Mouse (Mus musculus): Measurements from ENCODE around the gene Ccnjl. TPM values are rescaled to one million over a fixed set of nuclear protein-coding genes. Genes with fewer than 3 reads are reported as not detected.

Gene Ccnjl
- total RNA-seq, 2 experiments from 2014 or later = 10.2 to 16.2 TPM

DNA sequence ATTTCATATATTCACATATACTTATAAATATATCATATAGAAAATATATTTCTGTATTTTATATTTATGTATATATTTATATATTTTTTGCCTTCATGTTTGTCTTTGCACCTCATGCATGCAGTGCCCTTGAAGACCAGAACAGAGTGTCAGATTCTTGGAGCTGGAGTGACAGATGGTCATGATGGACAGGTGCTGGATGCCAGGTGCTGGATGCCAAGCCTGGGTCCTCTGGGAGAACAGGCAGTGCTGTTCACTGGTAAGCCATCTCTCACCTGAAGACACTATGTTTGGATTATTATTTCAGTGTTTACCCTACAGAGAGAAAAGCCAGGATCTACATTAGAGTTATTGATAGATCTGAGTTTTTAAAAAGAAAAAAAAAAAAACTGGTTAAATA is 9.8 kb upstream of the Ccnjl start:
- no peak for DNase-seq (ENCODE audit: low spot score in 2 of 2)

DNA sequence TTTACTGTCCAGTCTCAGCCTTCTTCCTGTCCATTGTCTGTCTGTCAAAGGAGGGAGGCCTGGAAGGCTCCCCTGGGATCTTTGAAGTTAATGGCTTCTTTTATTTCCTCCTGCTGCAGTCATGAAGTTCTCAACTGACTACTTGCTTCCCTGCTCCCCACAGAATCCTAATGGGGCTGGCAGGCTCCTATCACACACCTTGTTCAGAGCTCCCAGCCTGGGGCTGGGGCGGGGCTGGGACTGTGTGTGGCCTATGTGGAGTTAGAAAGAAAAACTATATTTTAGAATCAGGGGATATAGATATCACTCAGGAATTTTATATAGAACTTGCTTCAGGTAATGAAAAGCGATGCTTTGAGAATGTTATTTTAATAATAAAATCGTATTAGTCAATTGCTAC is 8.1 kb upstream of the Ccnjl start:
- DNase-seq (ENCODE audit: low spot score in 2 of 2) = no peak

DNA sequence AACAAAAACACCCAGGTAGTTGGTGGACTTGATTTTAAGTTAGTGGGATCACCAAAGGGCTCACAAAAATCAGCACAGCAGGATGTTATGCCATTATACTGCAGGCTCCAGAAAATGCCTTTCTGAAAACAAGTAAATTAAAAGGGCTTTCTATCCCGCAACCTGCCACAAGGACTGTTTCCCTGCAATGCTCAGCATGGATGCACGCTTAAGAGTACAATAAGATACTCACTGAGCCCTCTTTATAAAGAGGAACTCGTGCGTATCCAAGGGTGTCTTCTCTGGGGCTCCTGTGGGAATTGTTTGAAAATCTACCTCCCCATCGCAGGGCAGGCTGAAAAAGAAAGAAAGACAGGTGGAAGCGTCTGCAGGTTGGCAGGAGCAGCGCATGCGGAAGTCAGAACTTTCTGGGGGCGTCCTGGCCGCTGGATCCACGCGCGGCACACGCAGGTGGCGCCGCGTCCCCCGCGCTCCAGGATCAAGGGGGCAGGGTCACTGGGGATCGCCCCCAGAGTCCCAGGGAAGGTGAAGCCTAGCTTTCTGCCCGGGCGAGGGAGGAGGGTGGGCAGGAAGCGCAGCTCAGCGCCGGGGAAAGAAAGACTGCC is 404 bp upstream of the Ccnjl start:
- peak in 1 of 2 experiments; percentile 45 for DNase-seq (ENCODE audit: low spot score in 2 of 2)

DNA sequence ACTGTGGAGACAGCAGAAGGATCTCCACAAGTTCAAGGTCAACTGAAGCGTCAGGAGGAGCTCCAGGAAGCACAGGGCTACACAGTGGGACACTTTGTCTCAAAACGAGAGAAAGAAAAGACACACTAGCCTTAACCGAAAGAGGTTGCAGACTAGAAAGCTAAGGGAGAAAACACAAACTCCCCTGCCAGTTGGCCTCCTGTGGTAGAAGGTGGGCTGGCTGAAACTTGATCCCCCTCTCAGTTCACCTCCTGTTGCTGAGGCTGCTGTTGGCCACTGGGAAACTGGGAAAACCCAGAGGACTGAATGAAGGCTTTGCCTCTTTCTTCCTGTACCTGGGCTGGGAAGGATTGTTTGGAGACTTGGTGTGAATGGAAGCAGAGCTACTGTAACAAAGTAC is 1.5 kb downstream of the Ccnjl start:
- no peak for DNase-seq (ENCODE audit: low spot score in 2 of 2)

DNA sequence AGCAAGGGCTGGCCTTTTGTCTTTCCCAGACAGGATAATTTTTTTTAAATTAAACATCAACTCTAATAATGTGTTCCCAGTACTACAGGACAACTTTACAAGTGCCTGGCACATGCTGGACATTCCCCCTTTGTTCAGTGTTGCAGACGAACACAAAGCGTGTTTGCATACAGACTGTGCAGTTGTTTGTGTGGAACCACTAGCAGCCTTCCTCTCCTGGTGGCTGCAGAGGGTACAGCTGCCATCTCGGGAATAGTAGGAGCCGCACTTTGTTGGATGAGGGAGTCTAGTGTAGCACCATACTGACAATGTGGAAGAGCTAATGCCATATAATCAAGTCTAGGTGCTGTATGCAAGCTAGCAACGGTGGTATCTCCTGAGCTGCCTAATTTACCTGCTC is 3.0 kb downstream of the Ccnjl start:
- DNase-seq (ENCODE audit: low spot score in 2 of 2) = no peak

DNA sequence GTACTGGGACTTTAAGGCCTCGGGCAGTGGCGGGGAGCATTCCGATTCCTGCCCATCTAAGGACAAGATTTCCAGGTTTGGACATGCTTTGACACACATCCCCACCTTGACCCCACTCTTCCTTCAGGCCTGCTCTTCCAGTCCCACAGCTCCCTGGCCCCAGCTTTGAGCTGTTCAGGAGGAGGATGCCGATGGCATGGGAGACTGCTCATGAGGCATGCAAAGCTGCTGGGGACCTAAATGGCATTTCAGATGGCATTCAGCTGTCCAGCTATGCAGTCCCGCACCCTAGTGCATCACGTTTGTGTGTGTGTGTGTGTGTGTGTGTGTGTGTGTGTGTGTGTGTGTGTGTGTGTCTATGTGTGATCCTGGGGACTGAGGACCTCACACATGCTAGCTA is 8.5 kb downstream of the Ccnjl start:
- DNase-seq (ENCODE audit: low spot score in 2 of 2) = no peak

DNA sequence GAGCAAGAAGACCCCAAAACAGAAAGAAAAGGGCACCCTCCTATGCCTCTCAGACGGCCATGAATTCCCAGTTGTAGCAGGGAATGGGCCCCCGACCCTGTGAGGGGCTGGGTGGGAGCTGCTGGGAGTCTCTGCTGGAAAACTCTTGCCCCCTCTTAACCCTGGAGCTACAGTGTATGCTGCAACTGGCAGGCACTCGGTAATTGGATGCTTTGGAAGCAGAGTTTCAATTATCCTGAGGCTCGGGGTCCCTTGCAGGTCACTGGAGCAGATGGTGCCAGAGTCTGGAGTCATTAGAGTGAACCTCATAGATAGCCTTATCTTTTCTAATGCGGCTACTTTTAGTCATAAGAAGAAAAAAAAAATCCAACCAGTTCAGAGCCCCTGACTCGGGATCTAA is 11.3 kb downstream of the Ccnjl start:
- DNase-seq (ENCODE audit: low spot score in 2 of 2) = no peak

DNA sequence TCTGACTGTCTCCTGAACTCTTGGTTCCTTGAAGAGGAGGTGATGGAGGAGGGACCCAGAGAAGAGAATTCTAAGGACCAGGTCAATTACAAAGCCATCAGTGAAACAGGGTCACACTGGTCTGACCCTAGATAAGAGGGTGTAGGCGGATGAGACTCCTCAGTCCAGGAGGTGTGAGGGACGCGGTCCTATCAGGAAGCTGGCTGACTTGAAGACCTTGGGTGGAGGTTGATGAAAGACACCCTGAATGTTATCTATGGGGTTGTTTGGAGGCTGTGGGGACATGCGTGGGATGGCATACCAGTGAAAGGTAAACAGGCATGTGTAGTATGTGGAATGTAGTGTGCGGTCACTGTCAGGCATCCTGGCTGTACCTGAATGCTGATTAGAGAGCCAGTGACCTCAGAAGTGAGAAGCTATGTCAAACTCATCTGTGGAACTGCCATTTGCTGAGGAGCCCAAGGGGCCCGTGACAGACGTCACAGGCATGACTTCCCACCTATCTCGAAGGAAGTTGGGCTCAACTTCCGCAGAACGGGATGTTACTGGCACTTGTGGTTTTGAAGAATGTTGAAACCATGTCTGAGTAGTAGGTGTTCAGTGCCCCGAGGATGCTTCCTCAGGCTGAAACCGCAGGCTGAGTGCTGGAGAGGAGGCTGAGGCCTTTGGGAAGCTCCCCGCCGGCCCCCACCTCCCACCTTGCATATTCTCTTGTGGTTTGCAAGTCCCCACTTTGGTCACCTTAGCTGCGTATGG is 15.3 kb downstream of the Ccnjl start:
- no peak for DNase-seq (ENCODE audit: low spot score in 2 of 2)

DNA sequence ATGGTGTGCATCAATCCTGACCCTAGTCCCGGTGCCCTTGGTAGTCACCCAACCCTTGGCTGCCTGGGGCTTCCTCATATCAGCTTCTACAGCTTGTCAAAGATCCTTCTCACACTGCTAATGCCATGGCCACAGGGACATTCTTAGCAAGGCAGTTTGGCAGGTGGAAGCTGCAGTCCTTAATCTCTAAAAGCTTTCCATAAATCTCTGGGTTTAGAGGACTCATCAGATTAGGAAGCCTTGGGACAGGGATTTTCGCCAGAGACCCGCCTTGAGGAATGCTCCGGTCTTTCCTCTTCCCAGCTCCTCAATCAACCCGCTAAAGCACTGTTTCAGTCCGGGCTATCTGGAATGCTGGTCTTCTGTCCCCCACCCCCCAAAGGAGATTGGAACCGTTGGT is 16.2 kb downstream of the Ccnjl start:
- DNase-seq (ENCODE audit: low spot score in 2 of 2) = no peak

DNA sequence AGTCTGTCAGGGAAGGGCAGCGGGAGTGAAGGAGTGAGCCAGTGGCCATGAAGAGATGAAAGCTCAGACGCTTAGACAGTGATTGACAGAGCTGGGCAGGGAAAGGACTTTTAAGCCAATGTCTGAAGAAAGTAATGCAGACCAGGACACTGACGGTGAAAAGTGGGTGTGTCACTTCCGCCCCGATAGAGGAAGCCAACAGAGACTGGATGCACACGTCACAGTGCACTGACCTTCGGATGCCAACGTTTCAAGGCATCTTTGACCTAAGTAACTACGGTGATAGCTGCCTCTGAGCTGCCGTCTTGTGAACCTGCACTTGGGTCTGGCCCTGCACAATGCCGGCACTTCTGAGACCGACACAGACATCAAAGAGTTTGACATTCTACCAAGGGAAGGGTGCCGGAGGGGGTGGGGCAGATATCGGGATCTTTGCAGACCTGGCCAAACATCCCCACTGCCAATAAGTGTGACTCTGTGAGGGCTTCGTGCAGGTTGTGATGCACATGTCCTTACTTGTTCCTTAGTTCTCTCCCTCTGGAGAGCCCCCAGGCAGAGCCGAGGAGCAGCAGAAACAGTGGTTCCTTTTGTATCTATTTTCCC is 17.4 kb downstream of the Ccnjl start:
- no peak for DNase-seq (ENCODE audit: low spot score in 2 of 2)

DNA sequence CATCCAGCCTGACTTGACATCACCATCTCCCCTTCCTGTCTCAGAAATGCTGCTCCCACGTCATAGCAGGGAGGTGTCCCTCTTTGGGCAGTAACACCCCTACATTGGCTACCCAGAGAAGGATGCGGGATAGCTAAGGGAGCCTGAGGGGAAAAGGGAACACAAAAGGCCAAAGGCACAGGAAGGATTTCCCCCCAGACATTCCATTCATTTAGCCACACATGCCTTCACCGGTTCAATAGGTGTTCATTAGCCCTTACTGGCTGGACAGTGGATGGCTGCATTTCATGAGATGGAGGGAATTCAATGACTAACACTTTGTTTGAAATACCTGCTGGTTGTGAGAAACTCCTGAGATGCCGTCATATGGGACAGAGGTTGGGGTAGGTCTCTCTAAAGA is 18.1 kb downstream of the Ccnjl start:
- no peak for DNase-seq (ENCODE audit: low spot score in 2 of 2)

DNA sequence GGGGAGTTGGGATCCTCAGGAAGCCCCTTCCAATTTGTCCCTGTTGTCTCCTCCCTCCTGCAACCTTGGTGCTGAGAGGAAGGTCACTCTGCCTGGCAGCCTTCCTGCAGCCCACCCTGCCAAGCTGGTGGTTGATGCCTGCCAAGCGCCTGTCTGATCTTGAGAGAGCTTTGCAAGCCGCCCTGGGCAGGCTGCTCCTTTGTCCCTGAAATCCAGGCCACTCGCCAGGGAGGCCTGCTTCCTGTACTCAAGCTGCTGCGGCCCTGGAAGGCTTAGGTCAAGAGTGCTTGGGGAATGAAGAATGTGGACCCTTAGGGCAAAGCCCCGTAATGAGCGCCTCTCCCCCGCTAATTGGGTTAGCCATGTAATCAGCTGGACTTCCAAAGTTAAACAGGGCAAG is 19.6 kb downstream of the Ccnjl start:
- DNase-seq (ENCODE audit: low spot score in 2 of 2) = peak; percentile 30 to 60

DNA sequence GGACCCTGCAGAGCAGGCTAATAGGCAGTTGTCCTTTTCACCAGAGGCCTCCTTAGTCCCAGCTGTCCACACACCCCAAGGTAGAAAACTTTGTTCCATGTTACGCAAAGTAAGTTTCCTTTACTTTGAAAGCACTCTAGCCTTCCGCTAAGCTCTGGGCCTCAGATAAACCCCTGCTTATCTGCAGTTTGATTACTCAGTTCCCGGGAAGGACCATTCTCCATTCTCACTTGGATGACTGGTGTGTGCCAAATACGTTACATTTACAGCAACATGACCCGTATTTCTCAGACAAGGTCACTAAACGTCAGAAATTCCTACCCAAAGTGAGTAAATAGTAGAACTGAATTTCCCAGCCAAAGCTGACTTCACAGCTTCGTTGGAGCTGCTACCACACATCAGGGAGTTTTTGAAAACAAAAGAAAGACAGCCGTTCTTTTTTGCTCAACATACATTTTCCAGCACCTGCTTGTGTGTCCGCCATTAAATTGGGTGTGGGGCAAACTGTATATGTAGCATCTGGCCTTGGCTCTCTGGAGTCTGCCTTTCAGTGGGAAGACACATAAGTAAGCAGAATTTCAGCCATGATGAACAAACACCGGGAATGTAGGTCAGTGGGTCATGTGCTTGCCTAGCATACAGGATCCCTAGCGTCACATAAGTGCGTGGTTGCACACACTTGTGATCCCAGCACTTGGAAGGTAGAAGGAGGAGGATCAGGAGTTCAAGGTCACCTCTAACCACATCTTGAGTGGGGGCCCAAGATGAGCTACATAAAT is 20.3 kb downstream of the Ccnjl start:
- no peak for DNase-seq (ENCODE audit: low spot score in 2 of 2)

DNA sequence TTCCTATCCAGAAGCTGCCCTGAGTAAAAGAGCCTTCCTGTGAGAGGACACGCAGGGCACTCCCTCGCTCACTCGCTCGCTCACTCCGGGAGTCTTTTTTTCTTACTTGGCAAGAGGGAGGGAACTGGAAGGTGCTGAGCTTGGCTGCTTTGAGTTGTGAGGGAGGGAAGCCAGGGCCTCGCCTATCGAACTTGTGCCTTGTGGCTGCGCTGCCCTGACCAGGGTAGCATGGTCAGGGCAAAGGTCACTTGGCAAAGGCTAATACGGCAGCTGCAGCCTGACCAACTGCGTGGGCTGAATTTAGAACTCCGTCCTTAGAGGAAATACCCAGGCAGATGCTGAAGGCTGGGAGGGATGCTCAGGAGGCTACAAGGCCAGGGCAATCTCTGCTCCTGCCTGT is 21.1 kb downstream of the Ccnjl start:
- no peak for DNase-seq (ENCODE audit: low spot score in 2 of 2)

DNA sequence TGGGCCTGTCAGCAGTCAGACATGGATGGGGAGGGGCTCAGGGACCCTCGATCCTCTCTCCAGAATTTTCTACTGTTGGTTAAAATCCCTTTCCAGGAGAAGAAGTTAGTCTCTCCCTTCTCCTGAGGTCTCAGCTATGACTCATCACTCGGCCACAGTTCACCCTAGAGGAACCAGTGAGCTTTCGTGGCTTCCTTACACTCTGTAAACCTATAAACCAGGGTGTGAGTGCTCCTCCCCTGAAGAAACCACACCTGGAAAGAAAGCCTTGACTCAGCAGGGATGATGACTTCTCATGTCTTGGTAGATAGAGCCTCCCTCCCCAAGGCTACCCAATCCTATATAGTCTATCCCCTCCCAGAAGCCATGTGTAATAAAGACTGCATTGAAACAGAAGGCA is 23.2 kb downstream of the Ccnjl start:
- no peak for DNase-seq (ENCODE audit: low spot score in 2 of 2)

DNA sequence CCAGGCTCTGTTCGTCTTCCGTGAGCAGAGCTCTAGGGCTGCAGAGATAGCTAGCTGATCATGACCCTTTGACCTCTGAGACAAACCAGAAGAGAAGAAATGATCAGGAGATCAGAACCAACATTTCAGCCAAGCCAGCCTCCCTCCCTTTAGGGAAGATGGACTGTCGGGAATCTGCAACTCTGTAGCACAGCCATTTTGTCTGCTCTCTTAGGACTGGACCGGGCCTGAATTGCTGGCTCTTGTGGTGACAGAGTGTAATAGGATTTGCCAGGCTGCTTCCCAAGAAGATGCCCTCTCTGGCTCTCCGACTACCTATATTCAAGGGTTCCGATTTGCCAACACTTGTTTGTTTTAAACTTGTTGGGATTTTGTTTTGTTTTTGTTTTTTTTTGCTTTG is 24.1 kb downstream of the Ccnjl start:
- DNase-seq (ENCODE audit: low spot score in 2 of 2) = no peak

DNA sequence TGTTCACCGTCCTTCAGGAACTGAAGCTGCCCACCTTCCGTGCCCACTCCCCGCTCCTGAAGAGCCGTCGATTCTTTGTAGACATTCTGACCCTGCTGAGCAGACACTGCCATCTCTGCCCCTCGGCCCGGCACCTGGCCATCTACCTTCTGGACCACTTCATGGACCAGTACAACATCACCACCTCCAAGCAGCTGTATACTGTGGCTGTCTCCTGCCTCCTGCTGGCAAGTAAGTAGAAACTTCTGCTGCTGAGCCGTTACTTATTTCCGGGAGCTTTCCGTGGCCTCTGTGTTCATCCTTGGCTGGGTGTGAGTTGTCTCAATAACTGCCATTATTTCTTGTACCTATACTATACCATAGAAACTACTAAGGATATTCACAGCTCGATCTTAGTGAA is 28.0 kb downstream of the Ccnjl start:
- no peak for DNase-seq (ENCODE audit: low spot score in 2 of 2)

DNA sequence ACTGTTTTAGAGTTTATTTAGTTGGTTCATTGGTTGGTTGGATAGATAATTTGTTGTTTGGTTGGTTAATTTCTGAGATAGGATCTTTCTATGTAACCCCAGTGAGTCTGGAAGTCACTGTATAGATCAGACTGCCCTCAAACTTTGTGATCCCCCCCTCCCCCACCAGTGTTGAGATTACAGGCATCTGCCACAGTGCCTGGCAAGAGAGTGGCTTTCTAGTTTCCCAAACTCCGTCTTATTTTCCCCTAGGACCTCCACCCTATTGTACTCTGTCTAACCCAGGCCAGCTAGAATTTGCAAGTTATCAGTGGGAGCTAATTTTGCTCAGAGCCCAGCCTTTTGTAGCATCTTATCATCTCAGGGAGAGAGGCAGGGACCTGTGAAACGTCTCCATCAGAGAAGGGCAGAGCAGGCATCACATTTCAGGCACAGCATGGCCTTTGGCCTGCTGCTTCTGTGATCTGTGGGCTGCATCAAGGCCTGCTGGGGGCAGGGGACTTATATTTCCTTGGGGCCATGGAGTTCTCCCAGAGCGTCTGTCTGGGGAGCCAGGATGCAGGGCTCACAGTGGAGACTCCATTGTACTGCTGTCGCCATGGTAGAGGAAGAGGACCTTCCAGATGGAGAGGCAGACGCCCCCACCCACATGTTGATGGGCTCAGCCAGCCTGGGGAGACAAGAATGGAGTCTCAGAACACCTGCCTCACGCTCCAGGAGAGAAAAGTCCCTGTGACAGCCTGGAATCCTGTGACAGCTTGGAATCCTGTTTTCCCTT is 31.1 kb downstream of the Ccnjl start:
- no peak for DNase-seq (ENCODE audit: low spot score in 2 of 2)

DNA sequence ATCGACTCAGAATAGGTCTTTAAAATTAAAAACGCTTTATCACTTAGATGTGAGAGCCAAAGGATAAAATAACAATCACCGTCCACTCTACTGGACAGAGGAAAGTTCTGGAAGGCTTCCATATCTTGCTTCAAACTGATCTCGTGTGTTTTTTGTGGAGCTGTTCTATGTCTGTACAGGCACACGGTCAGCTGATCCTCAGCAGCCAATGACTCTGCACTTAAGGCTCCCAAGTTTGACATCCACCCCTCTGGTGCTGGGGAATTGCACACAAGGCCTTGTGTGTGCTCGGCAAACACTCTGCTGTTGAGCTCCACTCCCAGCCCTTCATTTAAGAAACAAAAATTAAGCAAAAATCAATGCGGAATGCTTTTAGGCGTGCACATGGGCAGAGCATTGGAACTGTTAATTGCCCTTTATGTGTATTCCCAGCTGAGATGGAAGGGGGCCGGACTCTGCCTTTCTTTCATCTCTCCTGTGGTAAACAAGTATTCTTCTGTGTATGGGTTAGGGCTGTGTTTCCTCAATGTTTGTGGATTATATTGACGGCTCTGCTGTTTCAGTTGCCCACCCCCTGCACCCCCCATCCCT is 35.2 kb downstream of the Ccnjl start:
- DNase-seq (ENCODE audit: low spot score in 2 of 2) = no peak

DNA sequence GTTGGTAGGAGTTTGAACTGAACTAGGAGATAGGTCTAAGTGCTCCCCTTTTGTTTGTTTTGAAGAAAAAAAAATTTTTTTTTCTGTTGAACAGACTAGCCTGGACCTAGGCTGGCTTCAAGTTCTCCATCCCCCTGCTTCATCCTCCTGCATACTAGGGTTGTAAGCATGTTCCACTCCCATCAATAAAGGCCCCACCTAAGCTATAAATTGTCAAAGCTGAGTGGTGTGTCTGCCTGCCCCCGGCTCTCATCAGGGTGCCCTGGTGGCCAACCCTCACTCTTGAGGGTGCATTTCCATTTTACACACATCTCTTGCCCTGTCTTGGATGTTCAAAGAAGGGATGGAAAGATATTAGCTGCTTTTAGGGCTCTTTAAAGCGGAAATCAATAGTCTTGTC is 36.8 kb downstream of the Ccnjl start:
- DNase-seq (ENCODE audit: low spot score in 2 of 2) = no peak

DNA sequence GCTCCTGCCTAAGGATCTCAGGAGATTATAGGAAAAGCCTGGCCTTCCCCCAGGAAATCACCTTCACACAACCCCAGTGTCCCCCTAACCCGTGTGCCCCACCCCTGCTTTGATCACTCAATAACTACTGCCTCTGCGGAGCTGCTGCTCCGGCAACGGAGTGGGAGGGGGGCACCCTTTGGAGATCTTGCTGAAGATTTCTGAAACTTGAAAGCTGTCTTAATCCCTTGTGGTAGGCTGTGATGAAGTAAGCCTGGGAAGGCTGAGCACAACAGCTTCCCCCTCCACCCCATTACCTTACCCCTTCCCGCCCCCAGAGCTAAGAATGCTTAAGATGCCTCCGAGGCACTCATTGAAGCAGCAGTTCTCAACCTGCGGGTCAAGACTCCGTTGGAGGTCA is 37.3 kb downstream of the Ccnjl start:
- no peak for DNase-seq (ENCODE audit: low spot score in 2 of 2)

Measured in adrenal gland, postnatal 4 days (tissue).